Mouse (Mus musculus): Measurements from ENCODE around the gene Ano1. TPM values are rescaled to one million over a fixed set of nuclear protein-coding genes. Genes with fewer than 3 reads are reported as not detected.

The Ano1 gene
- total and polyA plus RNA-seq, 2 experiments: 0.97 to 2.4 TPM

GRCm38 (mm10) chr7:144774283-144774682 lies 22.5 kb upstream of the Ano1 start:
- Histone ChIP-seq H3K9ac (ENCODE audit: low read depth, low read length) (no peak overlapping the region), H3K27me3 (ENCODE audit: control insufficient read depth, insufficient read depth, low read length) (no peaks in the 10 kb centered on the region), H3K4me1 (ENCODE audit: control insufficient read depth, insufficient read depth, low read length) (no peaks in the 10 kb centered on the region), H3K27ac (replicated peaks; ENCODE audit: insufficient read depth, low read depth, low read length) (no peak overlapping the region), H3K79me2 (ENCODE audit: control insufficient read depth, insufficient read depth, low read length) (no peaks in the 10 kb centered on the region), H3K36me3 (ENCODE audit: control insufficient read depth, insufficient read depth, low read length) (no peaks in the 10 kb centered on the region), H3K4me3 (ENCODE audit: insufficient read depth, low read depth, low read length) (no peak overlapping the region)
- WGBS: 84% methylated on average over 2 of the region's 2 CpGs
- TF ChIP-seq POLR2A (IDR thresholded peaks at IDR 0.05; ENCODE audit: extremely low read depth, insufficient read depth, low read length) (no peak), CTCF (IDR thresholded peaks at IDR 0.05; ENCODE audit: low read depth, low read length) (no peak)
- no peak for DNase-seq (ENCODE audit: extremely low read depth, low read depth, low spot score)

GRCm38 (mm10) chr7:144770116-144770515 lies 18.3 kb upstream of the Ano1 start:
- Histone ChIP-seq H3K4me3 (ENCODE audit: insufficient read depth, low read depth, low read length) (no peak overlapping the region), H3K79me2 (ENCODE audit: control insufficient read depth, insufficient read depth, low read length) (no peaks in the 10 kb centered on the region), H3K36me3 (ENCODE audit: control insufficient read depth, insufficient read depth, low read length) (no peaks in the 10 kb centered on the region), H3K27ac (replicated peaks; ENCODE audit: insufficient read depth, low read depth, low read length) (no peak overlapping the region), H3K9ac (ENCODE audit: low read depth, low read length) (no peak overlapping the region), H3K27me3 (ENCODE audit: control insufficient read depth, insufficient read depth, low read length) (no peaks in the 10 kb centered on the region), H3K4me1 (ENCODE audit: control insufficient read depth, insufficient read depth, low read length) (no peaks in the 10 kb centered on the region)
- WGBS: 34% methylated on average over 3 of the region's 3 CpGs
- no peak for TF ChIP-seq POLR2A (IDR thresholded peaks at IDR 0.05; ENCODE audit: extremely low read depth, insufficient read depth, low read length)
- TF ChIP-seq CTCF (IDR thresholded peaks at IDR 0.05; ENCODE audit: low read depth, low read length): no peak
- DNase-seq (ENCODE audit: extremely low read depth, low read depth, low spot score): no peak

GRCm38 (mm10) chr7:144769434-144770080 lies 17.8 kb upstream of the Ano1 start:
- Histone ChIP-seq H3K79me2 (ENCODE audit: control insufficient read depth, insufficient read depth, low read length) (no peaks in the 10 kb centered on the region), H3K4me1 (ENCODE audit: control insufficient read depth, insufficient read depth, low read length) (no peaks in the 10 kb centered on the region), H3K36me3 (ENCODE audit: control insufficient read depth, insufficient read depth, low read length) (no peaks in the 10 kb centered on the region), H3K27ac (replicated peaks; ENCODE audit: insufficient read depth, low read depth, low read length) (no peak overlapping the region), H3K9ac (ENCODE audit: low read depth, low read length) (no peak overlapping the region), H3K27me3 (ENCODE audit: control insufficient read depth, insufficient read depth, low read length) (no peaks in the 10 kb centered on the region), H3K4me3 (ENCODE audit: insufficient read depth, low read depth, low read length) (no peak overlapping the region)
- WGBS: 75% methylated on average over 9 of the region's 9 CpGs
- TF ChIP-seq CTCF (IDR thresholded peaks at IDR 0.05; ENCODE audit: low read depth, low read length) (no peak), POLR2A (IDR thresholded peaks at IDR 0.05; ENCODE audit: extremely low read depth, insufficient read depth, low read length) (no peak)
- no peak for DNase-seq (ENCODE audit: extremely low read depth, low read depth, low spot score)

- WGBS: 80% methylated on average over 1 of the region's 1 CpGs
- Histone ChIP-seq H3K4me1 (ENCODE audit: control insufficient read depth, insufficient read depth, low read length) (no peaks in the 10 kb centered on the region), H3K27ac (replicated peaks; ENCODE audit: insufficient read depth, low read depth, low read length) (no peak overlapping the region), H3K27me3 (ENCODE audit: control insufficient read depth, insufficient read depth, low read length) (no peaks in the 10 kb centered on the region), H3K79me2 (ENCODE audit: control insufficient read depth, insufficient read depth, low read length) (no peaks in the 10 kb centered on the region), H3K4me3 (ENCODE audit: insufficient read depth, low read depth, low read length) (no peak overlapping the region), H3K9ac (ENCODE audit: low read depth, low read length) (no peak overlapping the region), H3K36me3 (ENCODE audit: control insufficient read depth, insufficient read depth, low read length) (no peaks in the 10 kb centered on the region)
- DNase-seq (ENCODE audit: extremely low read depth, low read depth, low spot score): no peak
- TF ChIP-seq CTCF (IDR thresholded peaks at IDR 0.05; ENCODE audit: low read depth, low read length) (no peak), POLR2A (IDR thresholded peaks at IDR 0.05; ENCODE audit: extremely low read depth, insufficient read depth, low read length) (no peak)
Measured at GRCm38 (mm10) chr7:144768845-144769244, 17.1 kb upstream of the Ano1 start.

GRCm38 (mm10) chr7:144764537-144765282 lies 12.9 kb upstream of the Ano1 start:
- Histone ChIP-seq H3K79me2 (ENCODE audit: control insufficient read depth, insufficient read depth, low read length) (no peaks in the 10 kb centered on the region), H3K27ac (replicated peaks; ENCODE audit: insufficient read depth, low read depth, low read length) (no peak overlapping the region), H3K9ac (ENCODE audit: low read depth, low read length) (no peak overlapping the region), H3K36me3 (ENCODE audit: control insufficient read depth, insufficient read depth, low read length) (no peaks in the 10 kb centered on the region), H3K4me1 (ENCODE audit: control insufficient read depth, insufficient read depth, low read length) (no peaks in the 10 kb centered on the region), H3K27me3 (ENCODE audit: control insufficient read depth, insufficient read depth, low read length) (no peaks in the 10 kb centered on the region), H3K4me3 (ENCODE audit: insufficient read depth, low read depth, low read length) (no peak overlapping the region)
- 70% methylated on average over 11 of the region's 11 CpGs for WGBS
- TF ChIP-seq CTCF (IDR thresholded peaks at IDR 0.05; ENCODE audit: low read depth, low read length) (no peak), POLR2A (IDR thresholded peaks at IDR 0.05; ENCODE audit: extremely low read depth, insufficient read depth, low read length) (no peak)
- peak; percentile 43 for DNase-seq (ENCODE audit: extremely low read depth, low read depth, low spot score)

- no peak overlapping the region for H3K4me3 ChIP-seq (ENCODE audit: insufficient read depth, low read depth, low read length)
- H3K27ac ChIP-seq (replicated peaks; ENCODE audit: insufficient read depth, low read depth, low read length): no peak overlapping the region
- H3K9ac ChIP-seq (ENCODE audit: low read depth, low read length): no peak overlapping the region
- no peak for DNase-seq (ENCODE audit: extremely low read depth, low read depth, low spot score)
- H3K36me3 ChIP-seq (ENCODE audit: control insufficient read depth, insufficient read depth, low read length): no peaks in the 10 kb centered on the region
- no peaks in the 10 kb centered on the region for H3K79me2 ChIP-seq (ENCODE audit: control insufficient read depth, insufficient read depth, low read length)
- no peaks in the 10 kb centered on the region for H3K4me1 ChIP-seq (ENCODE audit: control insufficient read depth, insufficient read depth, low read length)
- TF ChIP-seq CTCF (IDR thresholded peaks at IDR 0.05; ENCODE audit: low read depth, low read length): no peak
- no peak for TF ChIP-seq POLR2A (IDR thresholded peaks at IDR 0.05; ENCODE audit: extremely low read depth, insufficient read depth, low read length)
- 77% methylated on average over 2 of the region's 2 CpGs for WGBS
- H3K27me3 ChIP-seq (ENCODE audit: control insufficient read depth, insufficient read depth, low read length): no peaks in the 10 kb centered on the region
Measured at GRCm38 (mm10) chr7:144764013-144764412, 12.2 kb upstream of the Ano1 start.

Data from liver, adult 2 months (tissue).